Mouse (Mus musculus) common myeloid progenitor, adult 5-6 weeks (primary cell): ENCODE data around the gene Med12. TPM values are rescaled to one million over a fixed set of nuclear protein-coding genes. Genes with fewer than 3 reads are reported as not detected.

Experiments
- total RNA-seq: library from RNA; stranded (forward); fragments of 200-1000, 187-1606 nt; gene quantifications from 2 replicates; pipeline ENCODE4 v1.2.3, GENCODE M21; 2017

The Med12 gene
- total RNA-seq, 1 experiment from 2014 or later = 37.1 TPM

Other genes with a start within 250 kb of the Med12 start
- not detected in 2 replicates for gene Tex11, start 214.4 kb upstream of the Med12 start, total RNA-seq
- gene Slc7a3, start 188.0 kb upstream of the Med12 start, total RNA-seq = 0.09 TPM in 1 of 2 replicates, not detected in the other
- gene Snx12, start 51.5 kb upstream of the Med12 start, total RNA-seq = 32.8 and 52.3 TPM in 2 replicates
- 12.3 and 14.0 TPM in 2 replicates for gene Foxo4, start 19.5 kb upstream of the Med12 start, total RNA-seq
- 0.27 TPM in 1 of 2 replicates, not detected in the other for gene Gm614, start 10.0 kb upstream of the Med12 start, total RNA-seq
- 35.9 and 53.9 TPM in 2 replicates for gene Il2rg, start 5.8 kb upstream of the Med12 start, total RNA-seq
- not detected in 2 replicates for gene Gm20489, start 5.0 kb upstream of the Med12 start, total RNA-seq
- gene Nlgn3, start 25.1 kb downstream of the Med12 start, total RNA-seq = not detected in 2 replicates
- gene Gjb1, start 102.3 kb downstream of the Med12 start, total RNA-seq = not detected in 2 replicates
- 45.9 and 53.1 TPM in 2 replicates for gene Zmym3, start 146.8 kb downstream of the Med12 start, total RNA-seq
- gene Nono, start 155.3 kb downstream of the Med12 start, total RNA-seq = 497 and 559 TPM in 2 replicates
- gene Itgb1bp2, start 175.1 kb downstream of the Med12 start, total RNA-seq = 0.58 and 0.87 TPM in 2 replicates